Mouse (Mus musculus): Measurements from ENCODE around the gene Ltb. TPM values are rescaled to one million over a fixed set of nuclear protein-coding genes. Genes with fewer than 3 reads are reported as not detected.

Gene Ltb
- 100 to 1,000 TPM; 669 to 686 TPM for total RNA-seq (2023)

DNA sequence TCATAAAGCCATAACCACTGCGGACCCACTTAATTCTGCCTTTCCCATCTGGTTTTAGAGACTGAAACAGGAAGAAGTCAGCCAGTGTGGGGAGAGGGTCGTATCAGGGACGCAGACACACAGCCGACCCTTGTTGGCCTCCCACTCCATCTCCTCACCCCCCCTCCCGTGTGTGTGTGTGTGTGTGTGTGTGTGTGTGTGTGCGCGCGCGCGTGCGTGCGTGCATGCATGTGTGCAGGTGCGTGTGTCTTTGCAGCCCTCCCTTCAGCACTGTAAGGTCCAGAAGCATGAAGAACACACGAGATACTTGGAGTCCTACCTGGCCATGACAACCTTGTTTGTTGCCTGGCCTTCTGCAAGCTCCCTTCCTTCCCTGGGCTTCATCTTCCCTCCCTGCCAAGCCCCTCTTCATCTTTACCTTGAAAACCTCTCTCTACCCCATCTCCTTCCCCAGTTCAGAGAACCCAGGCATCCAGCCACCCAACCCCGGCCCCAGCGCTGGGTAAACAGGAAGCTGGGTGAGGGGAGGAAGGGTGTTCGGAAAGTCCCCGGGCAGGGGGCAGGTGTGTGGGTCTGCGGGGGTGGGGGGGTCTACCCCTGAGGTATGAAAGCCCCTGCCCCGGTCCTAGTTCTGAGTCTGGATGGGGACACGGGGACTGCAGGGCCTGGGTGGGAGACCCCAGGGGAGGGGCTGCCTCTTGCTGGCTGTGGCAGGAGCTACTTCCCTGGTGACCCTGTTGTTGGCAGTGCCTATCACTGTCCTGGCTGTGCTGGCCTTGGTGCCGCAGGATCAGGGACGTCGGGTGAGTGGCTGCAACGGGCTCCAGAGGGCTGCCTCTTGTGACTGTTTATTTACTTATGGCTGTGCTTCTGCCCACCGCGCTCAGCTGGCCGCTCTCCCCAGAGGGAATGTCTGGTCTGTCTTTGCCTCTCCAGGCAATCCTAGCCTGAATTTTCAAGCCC is at the start of gene Ltb:
Ltb (plus strand) TSS at position 559 of the 963 bp plus-strand sequence.

DNA sequence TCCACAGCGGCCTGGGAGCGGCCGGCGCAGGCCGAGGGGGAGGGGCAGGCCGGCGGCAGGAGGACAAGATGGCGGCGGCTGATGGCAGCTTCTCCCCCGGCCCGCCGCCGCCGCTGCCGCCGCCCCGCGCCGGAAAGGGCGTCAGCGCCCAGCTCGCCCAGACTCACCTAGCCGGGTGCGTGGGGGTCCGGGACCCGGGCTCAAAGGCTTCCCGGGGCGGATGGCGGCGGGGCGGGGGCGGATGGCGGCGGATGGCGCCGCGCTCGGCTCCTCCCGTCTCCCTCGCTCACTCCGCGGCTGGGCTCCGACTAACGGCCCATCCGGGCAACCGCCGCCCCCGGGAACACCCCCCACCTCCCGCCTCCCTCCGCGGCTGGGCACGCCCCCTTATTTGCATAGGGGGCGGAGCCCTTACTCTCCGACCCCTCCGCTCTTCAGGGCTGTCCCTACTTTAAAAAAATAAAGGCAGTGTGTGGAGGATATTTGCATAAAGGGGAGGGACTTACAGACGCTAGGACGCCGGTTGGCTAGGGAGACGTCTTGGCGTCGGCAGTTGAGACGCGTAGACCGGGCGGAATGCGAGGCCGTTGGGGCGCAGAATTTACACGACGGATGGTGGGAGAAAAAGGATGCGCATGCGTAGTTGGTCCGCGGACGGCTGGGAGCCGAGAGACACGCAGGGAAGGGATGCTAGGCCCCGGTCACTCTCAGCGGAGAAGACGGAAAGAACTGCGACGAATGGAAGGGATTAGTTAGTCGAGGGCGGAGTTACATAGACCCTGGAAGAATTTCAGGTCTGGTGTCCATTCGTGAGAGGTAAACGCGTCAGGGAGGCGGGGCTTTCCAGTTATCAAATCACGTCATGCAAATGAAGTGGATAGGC is 29.4 kb upstream of the Ltb start, which contains the start of gene Prrc2a:
Prrc2a (minus strand) TSS at position 330 of the 883 bp plus-strand sequence.

DNA sequence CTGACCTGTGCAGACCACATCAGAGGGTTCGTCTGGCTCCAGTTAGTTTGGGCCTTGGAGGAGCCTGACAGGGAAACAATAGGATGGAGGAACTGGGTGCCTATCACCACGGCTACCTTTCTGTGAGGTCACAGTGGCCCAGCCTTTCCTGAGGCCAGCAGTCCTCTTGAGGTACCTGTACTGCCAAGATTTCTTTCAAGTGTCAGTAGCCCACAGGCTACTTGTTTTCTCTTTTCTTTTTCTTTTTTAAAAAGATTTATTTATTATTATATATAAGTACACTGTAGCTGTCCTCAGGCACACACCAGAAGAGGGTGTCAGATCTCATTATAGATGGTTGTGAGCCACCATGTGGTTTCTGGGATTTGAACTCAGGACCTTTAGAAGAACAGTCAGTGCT is 18.3 kb upstream of the Ltb start, which contains the start of gene Aif1:
Aif1 (minus strand) TSS at position 101 of the 400 bp plus-strand sequence.

DNA sequence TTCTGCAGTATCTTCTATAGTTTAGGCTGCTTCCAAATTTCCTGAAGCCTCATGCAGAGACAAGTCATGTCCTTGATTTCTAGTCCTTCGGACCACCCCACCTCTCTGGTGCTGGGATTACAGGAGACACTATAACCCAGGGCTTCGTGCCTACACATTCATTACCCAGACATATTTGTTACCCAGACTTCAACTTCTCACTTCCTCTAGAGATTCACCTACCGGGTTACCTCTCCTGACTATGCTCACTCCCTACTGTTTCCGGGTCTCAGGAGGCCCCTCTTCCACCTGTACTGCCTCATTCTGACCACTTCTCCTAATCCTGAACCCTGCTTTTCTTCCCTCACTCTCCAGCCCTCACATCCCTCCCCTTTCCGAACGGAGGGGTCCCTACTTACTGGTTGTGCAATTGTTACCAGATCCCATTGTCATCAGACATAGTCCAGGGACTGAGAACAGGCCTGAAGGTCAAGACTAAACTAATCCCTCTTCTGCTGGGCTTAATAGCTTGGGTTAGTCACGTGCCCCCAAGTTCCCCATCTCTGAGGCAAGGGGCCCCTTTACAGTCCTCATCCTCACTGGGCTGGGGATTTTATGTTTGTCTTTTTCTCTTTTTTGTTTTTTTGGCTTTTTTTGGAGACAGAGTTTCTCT is 6.2 kb upstream of the Ltb start, which contains the start of gene Lst1:
Lst1 (minus strand) TSS at position 481 of the 652 bp plus-strand sequence.

DNA sequence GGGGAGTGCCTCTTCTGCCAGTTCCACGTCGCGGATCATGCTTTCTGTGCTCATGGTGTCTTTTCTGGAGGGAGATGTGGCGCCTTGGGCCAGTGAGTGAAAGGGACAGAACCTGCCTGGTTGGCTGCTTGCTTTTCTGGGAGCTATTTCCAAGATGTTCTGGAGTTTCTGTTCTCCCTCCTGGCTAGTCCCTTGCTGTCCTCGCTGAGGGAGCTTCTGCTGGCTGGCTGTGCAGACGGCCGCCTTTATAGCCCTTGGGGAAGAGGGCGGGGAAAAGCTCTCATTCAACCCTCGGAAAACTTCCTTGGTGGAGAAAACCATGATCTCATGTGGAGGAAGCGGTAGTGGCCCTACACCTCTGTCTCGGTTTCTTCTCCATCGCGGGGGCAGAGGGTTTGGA is 7.5 kb downstream of the Ltb start, which contains the start of gene Tnf:
Tnf (minus strand) TSS at position 221 of the 400 bp plus-strand sequence.

DNA sequence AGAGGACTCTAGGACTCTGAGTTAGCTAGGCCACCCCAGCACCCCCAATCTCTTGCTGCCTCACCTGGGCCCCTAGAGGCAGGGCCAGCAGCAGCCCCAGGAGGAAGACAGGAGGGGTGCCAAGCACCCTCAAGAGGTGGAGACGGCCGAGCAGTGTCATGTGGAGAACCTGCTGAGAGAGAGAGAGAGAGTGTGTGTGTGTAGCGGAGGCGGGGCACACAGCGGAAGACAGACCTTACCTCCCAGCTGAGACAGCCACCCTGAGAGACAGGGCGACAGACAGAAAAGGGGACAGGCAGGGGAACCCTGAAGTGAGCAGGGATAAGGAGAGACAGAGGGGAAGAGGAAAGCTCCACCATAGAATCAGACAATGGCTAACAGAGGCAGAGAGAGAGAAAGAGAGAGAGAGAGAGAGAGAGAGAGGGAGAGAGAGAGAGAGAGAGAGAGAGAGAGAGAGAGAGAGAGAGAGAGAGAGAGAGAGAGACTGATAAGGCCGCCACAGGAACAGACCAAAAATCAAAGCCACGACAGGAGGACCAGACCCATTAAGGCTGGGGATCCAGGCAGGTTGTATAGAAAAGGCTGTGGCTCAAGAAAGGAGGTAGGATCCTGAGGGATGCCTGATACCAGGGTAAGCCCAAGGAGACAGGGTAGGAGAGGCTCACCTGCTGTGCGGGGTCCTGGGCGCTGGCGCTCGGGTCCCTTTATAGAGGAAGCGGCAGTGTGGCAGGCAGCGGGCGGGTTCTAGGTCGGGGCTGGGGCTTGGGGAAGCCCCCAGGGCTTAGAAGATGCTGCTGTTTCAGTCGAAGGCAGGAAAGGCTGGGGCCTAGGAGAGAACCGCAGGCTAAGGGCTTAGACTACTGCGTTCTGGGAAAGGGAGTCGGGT is 10.5 kb downstream of the Ltb start, which contains the start of gene Lta:
Lta (minus strand) TSS at position 858 of the 886 bp plus-strand sequence.

DNA sequence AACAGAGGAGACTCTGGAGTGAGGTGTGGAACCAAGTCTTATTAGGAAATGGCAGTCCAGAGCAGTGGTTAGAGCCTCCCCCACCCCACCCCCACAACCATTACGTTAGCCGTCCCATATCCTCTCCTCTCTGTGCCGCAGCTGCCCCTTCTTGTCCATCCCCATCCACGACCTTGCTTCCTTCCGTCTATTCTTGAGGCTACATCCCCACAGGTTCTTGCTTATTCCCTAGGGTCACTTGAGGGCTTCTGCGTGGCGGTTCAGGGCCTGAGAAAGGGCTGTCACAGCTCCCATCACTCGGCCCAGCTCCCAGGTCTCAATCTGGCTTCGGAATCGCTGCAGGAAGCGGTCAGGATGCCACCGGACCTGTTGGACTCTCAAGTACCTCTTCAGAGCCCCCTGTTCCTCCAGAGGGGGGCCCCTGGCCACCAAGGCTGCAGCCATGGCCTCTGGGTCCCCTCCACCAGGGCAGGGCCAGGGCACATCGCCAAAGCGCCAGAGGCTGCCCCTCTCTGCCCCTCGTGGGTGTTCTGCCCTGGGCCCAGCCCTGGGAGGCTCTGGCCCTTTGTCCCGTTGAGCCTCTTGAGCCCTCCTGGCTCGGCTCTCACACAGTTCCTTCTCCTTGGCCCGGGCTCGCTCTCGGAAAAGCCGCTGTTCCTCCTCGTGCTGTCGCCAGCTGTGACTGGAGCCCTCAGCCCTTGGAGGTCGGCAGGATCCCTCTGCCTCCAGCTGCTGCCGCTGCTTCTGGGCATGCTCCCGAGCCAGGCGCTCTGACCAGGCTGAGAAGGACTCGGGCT is 26.1 kb downstream of the Ltb start, which contains the start of gene Gm16181:
Gm16181 (plus strand) TSS at position 679 of the 797 bp plus-strand sequence.

DNA sequence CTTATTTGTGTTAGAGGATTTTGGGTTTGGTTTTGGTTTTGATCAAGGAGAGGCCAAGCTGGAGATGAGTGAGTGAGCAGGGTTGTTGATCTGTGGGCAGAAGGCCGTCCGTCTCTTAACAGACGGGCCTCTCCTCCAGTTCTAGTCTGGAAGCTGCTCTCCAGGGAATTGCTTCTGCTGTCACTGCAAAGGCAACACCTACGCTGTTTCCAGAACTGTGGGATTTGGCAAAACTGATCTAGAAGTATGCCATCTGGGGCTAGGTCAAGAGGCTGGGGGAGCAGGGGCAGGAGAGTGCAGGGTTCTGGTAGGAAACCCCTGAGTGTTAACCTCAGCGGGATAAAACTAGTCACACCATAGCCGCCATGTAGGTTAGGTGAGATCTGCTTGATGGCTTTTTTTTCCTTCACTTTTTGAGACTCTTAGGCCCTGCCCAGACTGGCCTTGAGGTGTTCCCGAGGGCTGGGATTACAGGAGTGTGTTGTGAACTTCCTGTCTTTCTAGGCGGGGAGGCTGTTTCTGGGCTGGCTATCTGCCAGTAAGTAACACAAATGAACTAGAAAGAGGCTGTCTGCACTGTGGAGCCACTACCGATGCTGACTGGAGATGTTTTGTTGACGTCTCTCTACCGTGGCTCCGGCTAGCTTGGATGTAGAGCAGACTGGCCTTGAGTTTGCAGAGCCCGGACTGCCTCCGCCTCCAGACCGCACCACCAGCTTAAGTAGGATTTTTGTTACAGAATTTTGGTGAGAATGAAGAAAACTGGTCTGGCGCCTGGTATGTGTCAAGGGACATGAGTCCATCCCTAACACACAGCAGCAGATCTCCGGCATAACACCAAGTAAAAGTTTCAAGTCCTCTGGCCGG is 39.1 kb downstream of the Ltb start, which contains the start of gene Atp6v1g2:
Atp6v1g2 (plus strand) TSS at position 547 of the 867 bp plus-strand sequence.

DNA sequence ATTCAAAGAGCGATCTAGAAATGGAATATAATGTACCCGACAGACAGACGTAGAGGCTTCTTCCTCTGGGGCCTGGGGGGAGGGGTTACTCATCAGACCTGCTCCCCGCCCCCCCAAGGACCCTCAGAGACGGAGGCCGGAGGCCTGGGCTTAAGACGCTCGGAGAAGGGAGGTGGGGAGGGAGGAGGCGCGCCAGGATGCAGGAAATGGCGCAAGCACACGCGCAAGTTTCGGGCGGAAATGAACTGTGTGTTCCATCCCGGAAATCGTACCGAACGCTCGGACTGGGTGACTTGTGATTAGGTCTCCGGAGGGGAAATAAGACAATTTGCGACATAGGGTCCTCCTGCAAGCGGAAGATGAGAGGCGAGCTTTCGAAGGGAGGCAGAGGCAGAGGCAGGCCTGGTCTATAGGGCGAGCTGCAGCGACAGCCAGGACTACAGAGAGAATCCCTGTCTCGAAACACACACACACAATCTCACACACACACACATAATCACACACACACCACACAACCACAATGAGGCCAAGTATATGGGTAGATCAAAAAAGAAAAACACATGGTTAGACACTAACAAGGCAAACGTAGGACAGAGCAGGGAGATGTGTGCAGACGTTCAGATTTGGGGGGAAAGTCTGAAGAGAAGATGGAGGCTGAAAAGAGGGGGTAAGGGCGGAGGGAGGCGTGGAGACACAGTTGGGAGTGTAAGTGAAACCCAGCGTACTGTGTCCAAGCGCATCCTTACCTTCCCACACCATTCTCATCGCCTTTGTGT is 41.6 kb downstream of the Ltb start, which contains the start of gene Nfkbil1:
Nfkbil1 (minus strand) TSS at position 179 of the 776 bp plus-strand sequence.

DNA sequence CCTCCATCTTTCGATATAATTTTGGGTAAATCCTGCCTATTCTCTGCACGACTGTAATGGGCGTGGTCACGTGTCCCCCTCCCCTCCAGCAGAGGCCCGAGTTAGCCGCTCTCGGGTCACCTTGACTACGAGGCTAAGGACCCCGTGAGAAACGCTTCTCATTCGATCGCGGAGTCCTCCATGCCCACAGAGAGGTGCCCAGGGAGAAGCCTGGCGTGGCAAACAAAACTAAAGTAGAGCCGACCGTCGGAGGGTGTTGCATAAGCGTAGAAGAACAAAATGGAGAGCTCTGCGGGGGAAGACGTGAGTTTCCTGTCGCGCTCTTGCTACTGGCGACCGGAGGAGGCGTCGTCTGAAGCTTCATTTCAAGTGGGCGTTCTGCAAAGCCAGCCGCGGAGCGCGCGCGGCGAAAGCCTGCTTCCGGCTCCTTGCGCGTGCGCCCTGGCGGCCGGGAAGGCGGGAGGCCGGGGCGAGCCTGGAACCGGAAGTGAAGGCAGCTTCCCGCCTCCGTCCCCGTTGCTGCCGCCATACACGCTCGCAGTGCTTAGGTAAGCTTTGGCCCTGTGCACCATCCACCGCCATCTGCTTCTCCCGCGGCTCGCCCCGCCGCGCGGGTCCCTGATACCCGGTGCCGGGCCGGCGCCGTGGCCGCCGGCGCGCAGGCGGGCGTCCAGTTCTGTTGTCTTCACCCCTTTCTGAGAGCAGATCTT is 47.2 kb downstream of the Ltb start, which contains the start of gene Ddx39b:
Ddx39b (plus strand) TSS at position 442 of the 710 bp plus-strand sequence.

Other genes starting within 250 kb of the Ltb start
- gene Hspa1b, start 235.2 kb upstream of the Ltb start, total RNA-seq (2023): 100 to 1,000 TPM in 1 of 2 experiments, 1 to 10 TPM in 1; 9.1 to 108 TPM
- not detected for gene Gm20481, start 224.5 kb upstream of the Ltb start, total RNA-seq (2023)
- 10 to 100 TPM in 1 of 2 experiments, 1 to 10 TPM in 1; 3.8 to 37.9 TPM for gene Hspa1a, start 222.3 kb upstream of the Ltb start, total RNA-seq (2023)
- gene Hspa1l, start 221.7 kb upstream of the Ltb start, total RNA-seq (2023): not detected
- gene Lsm2, start 212.6 kb upstream of the Ltb start, total RNA-seq (2023): 10 to 100 TPM; 32.1 to 32.7 TPM
- 100 to 1,000 TPM; 290 to 310 TPM for gene Vars, start 193.5 kb upstream of the Ltb start, total RNA-seq (2023)
- gene Vwa7, start 177.9 kb upstream of the Ltb start, total RNA-seq (2023): under 1 TPM; 0.50 to 0.75 TPM
- gene Sapcd1, start 166.4 kb upstream of the Ltb start, total RNA-seq (2023): 1 to 10 TPM; 4.8 to 5.7 TPM
- gene Msh5, start 147.7 kb upstream of the Ltb start, total RNA-seq (2023): 10 to 100 TPM in 1 of 2 experiments, 1 to 10 TPM in 1; 9.7 to 13.8 TPM
- 100 to 1,000 TPM; 210 to 218 TPM for gene Clic1, start 144.5 kb upstream of the Ltb start, total RNA-seq (2023)
- gene Ddah2, start 135.4 kb upstream of the Ltb start, total RNA-seq (2023): 1 to 10 TPM; 3.4 to 5.2 TPM
- gene Ly6g6c, start 129.1 kb upstream of the Ltb start, total RNA-seq (2023): not detected
- gene Mpig6b, start 128.3 kb upstream of the Ltb start, total RNA-seq (2023): not detected
- gene Ly6g6e, start 117.5 kb upstream of the Ltb start, total RNA-seq (2023): not detected
- not detected for gene Ly6g6d, start 116.4 kb upstream of the Ltb start, total RNA-seq (2023)
- not detected for gene Ly6g6f, start 108.8 kb upstream of the Ltb start, total RNA-seq (2023)
- 10 to 100 TPM; 71.6 to 74.8 TPM for gene Abhd16a, start 105.2 kb upstream of the Ltb start, total RNA-seq (2023)
- not detected for gene Ly6g5c, start 86.2 kb upstream of the Ltb start, total RNA-seq (2023)
- gene Ly6g5b, start 79.0 kb upstream of the Ltb start, total RNA-seq (2023): 1 to 10 TPM; 1.5 to 1.7 TPM
- 10 to 100 TPM; 31.1 to 34.0 TPM for gene Gpank1, start 73.0 kb upstream of the Ltb start, total RNA-seq (2023)
- gene Csnk2b, start 72.4 kb upstream of the Ltb start, total RNA-seq (2023): 100 to 1,000 TPM; 126 to 147 TPM
- 10 to 100 TPM; 16.6 to 25.1 TPM for gene D17H6S53E, start 68.1 kb upstream of the Ltb start, total RNA-seq (2023)
- gene Apom, start 62.4 kb upstream of the Ltb start, total RNA-seq (2023): under 1 TPM; 0.56 to 0.93 TPM
- 100 to 1,000 TPM; 412 to 463 TPM for gene Bag6, start 59.3 kb upstream of the Ltb start, total RNA-seq (2023)
- 100 to 1,000 TPM; 364 to 379 TPM for gene Prrc2a, start 29.5 kb upstream of the Ltb start, total RNA-seq (2023)
- gene Aif1, start 18.4 kb upstream of the Ltb start, total RNA-seq (2023): 1 to 10 TPM; 1.7 to 5.1 TPM
- 10 to 100 TPM; 32.6 to 54.4 TPM for gene Lst1, start 6.0 kb upstream of the Ltb start, total RNA-seq (2023)
- 10 to 100 TPM in 1 of 2 experiments, 1 to 10 TPM in 1; 9.6 to 14.5 TPM for gene Tnf, start 7.6 kb downstream of the Ltb start, total RNA-seq (2023)
- gene Lta, start 10.9 kb downstream of the Ltb start, total RNA-seq (2023): 10 to 100 TPM; 45.0 to 61.0 TPM
- gene Gm16181, start 26.4 kb downstream of the Ltb start, total RNA-seq (2023): not detected
- gene Atp6v1g2, start 39.2 kb downstream of the Ltb start, total RNA-seq (2023): 1 to 10 TPM; 1.2 to 2.9 TPM
- 10 to 100 TPM; 11.2 to 16.2 TPM for gene Nfkbil1, start 41.4 kb downstream of the Ltb start, total RNA-seq (2023)
- 100 to 1,000 TPM; 440 to 473 TPM for gene Ddx39b, start 47.3 kb downstream of the Ltb start, total RNA-seq (2023)
- 1,000 to 10,000 TPM; 1,708 to 1,769 TPM for gene H2-D1, start 68.3 kb downstream of the Ltb start, total RNA-seq (2023)
- 10 to 100 TPM in 1 of 2 experiments, 1 to 10 TPM in 1; 9.7 to 10.1 TPM for gene H2-Q1, start 126.0 kb downstream of the Ltb start, total RNA-seq (2023)
- gene H2-Q2, start 147.8 kb downstream of the Ltb start, total RNA-seq (2023): 1 to 10 TPM; 8.2 to 8.9 TPM
- gene H2-Q4, start 185.2 kb downstream of the Ltb start, total RNA-seq (2023): 100 to 1,000 TPM; 285 to 307 TPM
- gene H2-Q6, start 230.4 kb downstream of the Ltb start, total RNA-seq (2023): 100 to 1,000 TPM; 249 to 254 TPM
- gene H2-Q7, start 244.7 kb downstream of the Ltb start, total RNA-seq (2023): 100 to 1,000 TPM; 133 to 144 TPM

All from B cell, adult 67 days (primary cell).